Mouse (Mus musculus) ES-Bruce4 (cell line): ENCODE results near the gene Lipc. TPM values are rescaled to one million over a fixed set of nuclear protein-coding genes. Genes with fewer than 3 reads are reported as not detected.

Experiments used
- H3K27ac ChIP-seq: 2 replicates; pipeline ENCODE4 v1.5.1; 2012; ENCODE audit warnings: low read length, inconsistent platforms; ENCODE audit not compliant: insufficient read depth
- H3K27me3 ChIP-seq: 2 replicates; pipeline ENCODE4 v1.6.1; 2012; ENCODE audit warnings: mild to moderate bottlenecking, low read length, inconsistent platforms; ENCODE audit not compliant: control insufficient read depth, poor library complexity, insufficient read depth, severe bottlenecking
- H3K36me3 ChIP-seq: 2 replicates; pipeline ENCODE4 v1.6.1; 2012; ENCODE audit warnings: inconsistent platforms, mild to moderate bottlenecking, low read length, moderate library complexity; ENCODE audit not compliant: control insufficient read depth, poor library complexity, insufficient read depth, severe bottlenecking
- H3K4me1 ChIP-seq: one replicate; pipeline ENCODE4 v1.8.1; 2011; ENCODE audit warnings: low read length; ENCODE audit not compliant: control insufficient read depth, insufficient read depth
- H3K4me3 ChIP-seq: 2 replicates; pipeline ENCODE4 v1.5.1; 2011; ENCODE audit warnings: low read depth, mild to moderate bottlenecking, low read length
- H3K9ac ChIP-seq: 2 replicates; pipeline ENCODE4 v1.6.1; 2012; ENCODE audit warnings: low read depth, mild to moderate bottlenecking, inconsistent platforms; ENCODE audit not compliant: poor library complexity, severe bottlenecking
- H3K9me3 ChIP-seq: replicated peaks from 2 replicates; pipeline ENCODE4 v1.6.1; 2012; ENCODE audit warnings: mild to moderate bottlenecking, low read length, inconsistent platforms; ENCODE audit not compliant: control insufficient read depth, poor library complexity, insufficient read depth, severe bottlenecking
- CTCF ChIP-seq: IDR thresholded peaks from one replicate; pipeline ENCODE4 v1.8.1; 2011; ENCODE audit warnings: low read depth, low read length
- EP300 ChIP-seq: IDR thresholded peaks from 2 replicates; pipeline ENCODE4 v1.6.1; 2011; ENCODE audit warnings: low read depth, low read length; ENCODE audit not compliant: insufficient read depth
- POLR2A ChIP-seq: IDR thresholded peaks from one replicate; pipeline ENCODE4 v1.8.1; 2011; ENCODE audit warnings: low read length; ENCODE audit not compliant: insufficient read depth
- polyA plus RNA-seq: library from polyadenylated mRNA; stranded (reverse); fragments of >200 nt; gene quantifications from 2 replicates; pipeline ENCODE4 v1.2.4, GENCODE M21; 2011; ENCODE audit warnings: low read depth; ENCODE audit not compliant: missing spikeins, insufficient read depth, insufficient read length

Lipc gene
- polyA plus RNA-seq, 1 experiment = not detected

DNA sequence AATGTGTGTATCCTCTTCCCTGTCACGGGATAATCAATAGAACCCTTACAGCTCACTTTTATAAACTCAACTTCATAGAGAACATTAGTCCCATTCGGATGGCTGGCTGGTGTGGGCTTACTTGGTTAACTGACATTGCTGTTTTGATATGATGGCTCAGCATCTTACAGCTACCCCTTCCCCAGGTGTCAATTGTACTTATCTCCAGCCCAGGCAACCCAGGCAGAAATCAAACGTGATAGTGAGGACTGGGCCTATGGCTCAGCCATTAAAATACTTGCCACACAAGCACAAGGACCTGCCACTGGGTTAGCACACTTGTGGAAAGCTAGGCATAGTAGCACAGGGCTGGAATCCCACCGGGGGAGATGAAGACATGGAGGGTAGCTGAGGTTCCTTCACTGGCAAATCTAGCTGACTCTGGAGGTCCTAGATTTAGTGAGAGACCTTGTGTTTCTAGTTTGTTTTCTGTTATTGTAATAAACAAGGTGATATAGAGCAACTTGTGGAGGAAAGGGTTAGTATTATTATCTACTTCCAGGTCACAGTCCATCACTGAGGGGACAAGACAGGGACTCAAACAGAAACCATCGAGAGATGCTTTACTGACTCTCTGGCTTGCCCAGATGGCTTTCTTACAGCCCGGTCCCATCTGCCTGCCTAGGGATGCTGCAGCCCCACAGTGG lies 121.0 kb downstream of the Lipc start:
- H3K27ac ChIP-seq = no peak overlapping the region
- H3K9me3 ChIP-seq = no peaks in the 10 kb centered on the region
- no peaks in the 10 kb centered on the region for H3K27me3 ChIP-seq
- H3K4me1 ChIP-seq = no peaks in the 10 kb centered on the region
- no peak overlapping the region for H3K4me3 ChIP-seq
- TF ChIP-seq EP300 = no peak
- no peak for TF ChIP-seq POLR2A
- no peak for TF ChIP-seq CTCF
- no peaks in the 10 kb centered on the region for H3K36me3 ChIP-seq
- H3K9ac ChIP-seq = no peak overlapping the region

DNA sequence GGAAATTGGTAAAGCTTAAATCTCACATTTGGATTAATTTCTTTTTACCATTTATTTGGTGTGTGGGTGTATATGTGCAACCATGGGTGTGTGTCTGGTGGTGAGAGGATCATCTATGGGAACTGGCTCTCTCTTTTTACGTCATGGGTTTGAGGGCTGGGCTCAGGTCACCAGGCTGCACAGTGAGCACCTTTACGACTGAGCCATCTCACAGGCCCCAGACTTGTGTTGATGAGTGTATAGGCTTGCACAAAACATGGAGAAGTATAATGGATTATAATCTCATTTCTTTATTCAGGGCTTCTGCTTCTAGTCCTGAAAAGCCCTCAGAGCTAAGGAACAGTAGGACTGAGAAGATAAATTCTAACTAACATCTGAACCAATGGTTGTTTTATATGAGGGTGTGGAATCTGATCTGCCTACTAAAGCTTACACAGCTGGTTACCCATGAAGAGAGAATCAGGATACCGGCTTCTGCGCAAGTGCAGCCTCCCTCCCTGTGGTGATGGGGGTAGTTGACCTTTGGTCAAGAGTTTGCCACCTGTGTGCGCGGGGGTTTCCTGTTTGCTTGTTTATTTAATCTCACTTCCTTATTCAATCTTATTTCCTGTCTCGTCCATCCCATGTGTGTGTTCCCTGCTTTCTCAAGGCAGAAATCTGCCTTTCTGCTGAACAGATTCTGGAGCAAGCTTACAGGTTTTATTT lies 122.1 kb downstream of the Lipc start:
- no peaks in the 10 kb centered on the region for H3K4me1 ChIP-seq
- no peaks in the 10 kb centered on the region for H3K27me3 ChIP-seq
- H3K9me3 ChIP-seq = no peaks in the 10 kb centered on the region
- no peak overlapping the region for H3K27ac ChIP-seq
- H3K4me3 ChIP-seq = no peak overlapping the region
- H3K36me3 ChIP-seq = no peaks in the 10 kb centered on the region
- TF ChIP-seq CTCF (no peak), EP300 (no peak), POLR2A (no peak)
- H3K9ac ChIP-seq = no peak overlapping the region

GRCm38 (mm10) chr9:70827911-70828310 lies 124.1 kb downstream of the Lipc start:
- Histone ChIP-seq H3K27ac (no peak overlapping the region), H3K4me3 (no peak overlapping the region), H3K9ac (no peak overlapping the region), H3K4me1 (no peaks in the 10 kb centered on the region), H3K36me3 (no peaks in the 10 kb centered on the region), H3K27me3 (no peaks in the 10 kb centered on the region), H3K9me3 (no peaks in the 10 kb centered on the region)
- no peak for TF ChIP-seq CTCF

GRCm38 (mm10) chr9:70824103-70824502 lies 127.9 kb downstream of the Lipc start:
- H3K4me1 ChIP-seq = peaks cover 2% of the 10 kb centered on the region
- no peaks in the 10 kb centered on the region for H3K9me3 ChIP-seq

DNA sequence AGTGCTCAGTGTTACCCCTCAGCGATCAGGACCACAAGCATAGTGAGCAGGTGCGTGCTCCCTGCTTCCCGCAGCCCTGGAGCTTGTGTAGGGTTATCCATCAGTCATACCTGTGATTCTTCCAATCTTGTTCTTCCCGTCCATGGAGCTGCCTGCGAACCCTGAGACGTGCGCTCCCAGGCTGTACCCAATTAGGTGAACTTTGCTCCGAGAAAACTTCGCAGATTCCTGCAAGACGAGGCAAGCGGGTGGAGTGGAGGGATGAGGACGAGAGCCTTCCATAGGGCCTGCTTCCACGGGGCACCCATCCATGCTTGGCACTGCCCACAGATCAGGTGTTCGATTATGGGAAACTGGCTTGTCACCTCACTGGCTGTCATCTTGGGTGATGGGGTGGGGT lies 133.3 kb downstream of the Lipc start:
- Histone ChIP-seq H3K27ac (no peak overlapping the region), H3K4me3 (no peak overlapping the region), H3K36me3 (no peaks in the 10 kb centered on the region), H3K9ac (no peak overlapping the region), H3K9me3 (no peaks in the 10 kb centered on the region), H3K27me3 (no peaks in the 10 kb centered on the region), H3K4me1 (peaks cover 9% of the 10 kb centered on the region)
- no peak for TF ChIP-seq POLR2A
- no peak for TF ChIP-seq CTCF
- TF ChIP-seq EP300 = no peak

More at GRCm38 (mm10) chr9:70824103-70824502, 127.9 kb downstream of the Lipc start:
- Histone ChIP-seq H3K36me3 (no peaks in the 10 kb centered on the region), H3K27ac (no peak overlapping the region), H3K9ac (no peak overlapping the region), H3K4me3 (no peak overlapping the region), H3K27me3 (no peaks in the 10 kb centered on the region)
- TF ChIP-seq CTCF (no peak), POLR2A (no peak), EP300 (no peak)

DNA sequence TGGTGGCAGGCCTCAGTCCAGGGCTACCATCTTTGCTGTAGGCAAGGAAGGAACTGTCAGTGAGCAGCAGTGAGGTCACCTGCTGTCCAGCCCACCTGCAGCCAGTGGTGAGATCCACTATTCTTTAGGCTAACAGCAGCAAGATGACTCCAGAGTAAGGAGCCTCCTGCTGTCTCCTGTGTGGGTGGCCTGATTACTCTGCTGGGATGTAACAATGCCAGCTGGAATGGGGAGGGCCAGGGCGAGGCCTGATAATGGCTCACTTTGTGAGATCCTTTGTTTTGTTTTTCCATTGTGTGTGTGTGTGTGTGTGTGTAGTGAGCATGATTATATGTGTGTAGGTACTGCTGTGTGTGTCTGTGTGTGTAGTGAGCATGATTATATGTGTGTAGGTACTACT lies 134.6 kb downstream of the Lipc start:
- Histone ChIP-seq H3K36me3 (no peaks in the 10 kb centered on the region), H3K9me3 (no peaks in the 10 kb centered on the region), H3K4me3 (no peak overlapping the region), H3K27ac (peak overlapping the region; percentile 29; the same call in 1 of the 2 replicates), H3K27me3 (no peaks in the 10 kb centered on the region), H3K4me1 (peaks cover 9% of the 10 kb centered on the region), H3K9ac (no peak overlapping the region)
- no peak for TF ChIP-seq POLR2A
- peak; percentile 94 for TF ChIP-seq EP300
